Comparison of ENCODE assay signal across 29 mouse cellular contexts in genomic region chr17:37075766-37076165, GRCm38 (mm10). TPM values are rescaled to one million over a fixed set of nuclear protein-coding genes. Genes with fewer than 3 reads are reported as not detected.
"Had no signal": no experiment of that assay in that cellular context is flagged by ENCODE, and none has a peak within 500 bp of the region (broad histone marks: within the 10 kb centered on the region; RNA-seq: fewer than 3 reads in every experiment).

No protein-coding gene starts in this region.

- DNase-seq: kidney, adult 18-20 months; kidney, adult 9 months; kidney, postnatal 14 days; kidney, postnatal 4 days; liver; liver, embryonic 13.5 days; lung, adult 2 months; lung, postnatal 14 days; lung, postnatal 4 days; right cerebral cortex, postnatal 25 days; spleen, adult 18-20 months; thymus, postnatal 25 days had no signal

- H3K9me3 ChIP-seq: limb, embryonic 10.5 days; limb, embryonic 13.5 days; liver, embryonic 13.5 days; midbrain, embryonic 12.5 days; stomach, embryonic 15.5 days had no signal

- H3K4me3 ChIP-seq: limb, embryonic 10.5 days; limb, embryonic 13.5 days; liver, embryonic 13.5 days; midbrain, embryonic 12.5 days; stomach, embryonic 15.5 days had no signal

- H3K4me2 ChIP-seq: limb, embryonic 13.5 days; liver, embryonic 13.5 days; midbrain, embryonic 12.5 days; stomach, embryonic 15.5 days had no signal

- ATAC-seq: midbrain, embryonic 16.5 days had no signal

- H3K27ac ChIP-seq: limb, embryonic 10.5 days; limb, embryonic 13.5 days; liver, embryonic 13.5 days; midbrain, embryonic 12.5 days; stomach, embryonic 15.5 days had no signal

- H3K9ac ChIP-seq: limb, embryonic 13.5 days; liver, embryonic 13.5 days; midbrain, embryonic 12.5 days; stomach, embryonic 15.5 days had no signal

- H3K36me3 ChIP-seq: liver, embryonic 13.5 days had no signal

- H3K27me3 ChIP-seq: limb, embryonic 13.5 days; liver, embryonic 13.5 days; stomach, embryonic 15.5 days had no signal

- H3K4me1 ChIP-seq: liver, embryonic 13.5 days; stomach, embryonic 15.5 days had no signal

RNA-seq across cellular contexts. Expression of gene Olfr90, which starts 12.5 kb away (rescaled TPM):
- total RNA-seq: layer of hippocampus, adult 18-20 months; left cerebral cortex, adult 8-10 months; left cerebral cortex, postnatal 25 days; megakaryocyte progenitor cell, adult 5-6 weeks; megakaryocyte-erythroid progenitor cell, adult 5-6 weeks had no signal
- polyA plus RNA-seq: kidney, embryonic 16.5 days; liver, embryonic 13.5 days; liver, embryonic 16.5 days; lung, adult 2 months; lung, embryonic 16.5 days; midbrain, embryonic 12.5 days; midbrain, embryonic 16.5 days; neural tube, embryonic 11.5 days; stomach, embryonic 15.5 days; thymus, postnatal 0 days had no signal

RNA-seq across cellular contexts. Expression of gene Olfr91, which starts 22.3 kb away (rescaled TPM):
- total RNA-seq: layer of hippocampus, adult 18-20 months; layer of hippocampus, postnatal 14 days; left cerebral cortex, adult 8-10 months; left cerebral cortex, postnatal 25 days; megakaryocyte progenitor cell, adult 5-6 weeks; megakaryocyte-erythroid progenitor cell, adult 5-6 weeks had no signal
- polyA plus RNA-seq: kidney, embryonic 16.5 days; limb, embryonic 10.5 days; limb, embryonic 13.5 days; liver, embryonic 13.5 days; liver, embryonic 16.5 days; lung, adult 2 months; lung, embryonic 16.5 days; midbrain, embryonic 12.5 days; midbrain, embryonic 16.5 days; neural tube, embryonic 11.5 days; stomach, embryonic 15.5 days; thymus, postnatal 0 days had no signal

RNA-seq across cellular contexts. Expression of gene Olfr92, which starts 44.1 kb away (rescaled TPM):
- total RNA-seq: layer of hippocampus, adult 18-20 months; layer of hippocampus, postnatal 14 days; left cerebral cortex, adult 8-10 months; left cerebral cortex, postnatal 25 days; megakaryocyte progenitor cell, adult 5-6 weeks; megakaryocyte-erythroid progenitor cell, adult 5-6 weeks had no signal
- polyA plus RNA-seq: kidney, embryonic 16.5 days; limb, embryonic 10.5 days; limb, embryonic 13.5 days; liver, embryonic 13.5 days; liver, embryonic 16.5 days; lung, adult 2 months; lung, embryonic 16.5 days; midbrain, embryonic 12.5 days; midbrain, embryonic 16.5 days; neural tube, embryonic 11.5 days; neural tube, embryonic 14.5 days; stomach, embryonic 15.5 days; thymus, postnatal 0 days had no signal

RNA-seq across cellular contexts. Expression of gene Mog, which starts 52.6 kb away (rescaled TPM):
- total RNA-seq: megakaryocyte progenitor cell, adult 5-6 weeks; megakaryocyte-erythroid progenitor cell, adult 5-6 weeks had no signal
- polyA plus RNA-seq: liver, embryonic 13.5 days; liver, embryonic 16.5 days; lung, adult 2 months; thymus, postnatal 0 days had no signal
